Mouse (Mus musculus): ENCODE results near the gene Tmx4. TPM values are rescaled to one million over a fixed set of nuclear protein-coding genes. Genes with fewer than 3 reads are reported as not detected.

The Tmx4 gene
- polyA plus RNA-seq, 1 experiment from 2014 or later: 27.1 TPM

- Histone ChIP-seq H3K9me3 (no peaks in the 10 kb centered on the region), H3K4me1 (no peaks in the 10 kb centered on the region), H3K27ac (no peak overlapping the region), H3K27me3 (ENCODE audit: insufficient read depth, poor library complexity, severe bottlenecking) (no peaks in the 10 kb centered on the region), H3K4me3 (no peak overlapping the region), H3K36me3 (no peaks in the 10 kb centered on the region)
- no peak for DNase-seq (ENCODE audit: low spot score)
- WGBS: 78% methylated on average over 5 of the region's 5 CpGs
Measured at GRCm38 (mm10) chr2:134545116-134545515, 98.8 kb downstream of the Tmx4 start.

DNA sequence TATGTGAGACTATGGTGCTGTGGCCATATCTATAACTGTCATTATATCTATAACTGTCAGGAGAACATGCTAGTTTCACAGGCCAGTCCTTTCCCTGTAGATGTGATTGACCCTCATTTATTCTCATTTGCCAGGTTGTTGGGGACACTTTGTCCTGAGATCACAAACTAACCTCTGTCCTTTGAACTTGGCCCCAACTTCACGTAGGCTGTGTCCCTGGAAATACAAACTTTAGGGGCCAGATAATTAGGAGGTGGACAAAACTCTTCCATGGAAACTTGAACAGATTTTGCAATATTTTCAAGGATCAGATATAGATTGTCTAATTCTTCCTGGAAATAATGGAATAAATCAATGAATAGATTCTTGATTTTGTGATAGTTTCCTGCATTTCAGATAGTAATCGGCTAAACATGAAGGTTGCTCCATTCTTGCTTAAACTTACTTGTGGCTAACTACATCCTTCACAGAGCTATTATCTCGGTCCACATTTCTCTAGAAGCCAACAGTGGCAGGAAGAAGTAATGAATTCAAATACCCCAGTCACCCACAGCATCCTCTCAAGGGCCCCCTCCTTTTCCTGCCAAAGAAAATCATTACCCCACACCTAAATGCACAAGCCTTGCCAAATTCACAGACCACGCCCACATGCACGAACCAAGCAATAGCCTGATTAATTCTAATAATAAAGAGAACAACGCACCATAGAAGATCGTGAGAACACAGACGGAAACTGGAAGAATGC is 99.5 kb downstream of the Tmx4 start:
- Histone ChIP-seq H3K27me3 (ENCODE audit: insufficient read depth, poor library complexity, severe bottlenecking) (no peaks in the 10 kb centered on the region), H3K9me3 (no peaks in the 10 kb centered on the region), H3K27ac (no peak overlapping the region), H3K4me1 (no peaks in the 10 kb centered on the region), H3K36me3 (no peaks in the 10 kb centered on the region), H3K4me3 (no peak overlapping the region)
- no peak for DNase-seq (ENCODE audit: low spot score)
- 82% methylated on average over 8 of the region's 8 CpGs for WGBS

Other genes starting within 250 kb of the Tmx4 start
- not detected in 2 replicates for gene Hao1, start 89.8 kb downstream of the Tmx4 start, polyA plus RNA-seq (2016; fragmentation: Nextera tagmentation; extraction: Ambion mirVana)
- 3.7 and 7.5 TPM in 2 replicates for gene Plcb1, start 141.9 kb upstream of the Tmx4 start, polyA plus RNA-seq (2016; fragmentation: Nextera tagmentation; extraction: Ambion mirVana)